Mouse (Mus musculus): ENCODE results near the gene Lefty1. TPM values are rescaled to one million over a fixed set of nuclear protein-coding genes. Genes with fewer than 3 reads are reported as not detected.

The Lefty1 gene
- polyA plus RNA-seq (2012), result 0.73 and 1.9 TPM in 2 replicates

DNA sequence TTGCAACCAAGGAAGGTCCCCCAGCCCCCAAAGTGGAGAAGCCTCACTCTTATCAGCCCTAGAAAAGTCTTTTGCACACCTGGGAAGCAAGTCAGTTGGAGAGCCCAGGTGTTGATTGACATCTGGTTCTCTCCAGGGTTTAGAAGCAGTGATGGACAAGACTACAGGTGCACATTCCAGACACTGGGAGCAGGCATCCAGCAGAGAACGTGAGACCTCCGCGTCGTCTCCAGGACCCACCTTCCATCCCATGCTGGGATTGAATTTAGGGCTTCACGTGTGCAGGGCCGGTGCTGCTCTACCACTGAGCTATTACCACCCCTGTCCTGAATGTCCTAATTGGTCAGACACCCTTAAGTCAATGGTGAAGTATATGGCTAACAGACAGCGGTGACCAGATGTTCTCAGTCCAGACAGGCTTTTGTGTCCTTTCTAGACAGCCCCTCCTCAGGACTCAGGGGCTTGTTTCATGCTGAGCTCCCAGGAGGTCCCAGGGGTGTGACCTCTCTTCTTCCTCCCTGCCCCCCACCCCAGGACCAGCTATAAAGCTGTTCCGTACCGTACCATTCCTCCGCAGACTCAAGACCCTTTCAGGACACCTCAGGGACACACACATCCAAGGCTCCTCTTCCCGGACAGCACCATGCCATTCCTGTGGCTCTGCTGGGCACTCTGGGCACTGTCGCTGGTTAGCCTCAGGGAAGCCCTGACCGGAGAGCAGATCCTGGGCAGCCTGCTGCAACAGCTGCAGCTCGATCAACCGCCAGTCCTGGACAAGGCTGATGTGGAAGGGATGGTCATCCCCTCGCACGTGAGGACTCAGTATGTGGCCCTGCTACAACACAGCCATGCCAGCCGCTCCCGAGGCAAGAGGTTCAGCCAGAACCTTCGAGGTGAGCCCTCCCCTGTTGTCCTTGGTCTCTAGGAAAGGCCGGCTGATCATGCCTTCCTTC, at the start of gene Lefty1:
Lefty1 (plus strand) TSS at position 556 of the 953 bp plus-strand sequence.
- TF ChIP-seq GATA1 (IDR thresholded peaks at IDR 0.05; ENCODE audit: low read length), result no peak

DNA sequence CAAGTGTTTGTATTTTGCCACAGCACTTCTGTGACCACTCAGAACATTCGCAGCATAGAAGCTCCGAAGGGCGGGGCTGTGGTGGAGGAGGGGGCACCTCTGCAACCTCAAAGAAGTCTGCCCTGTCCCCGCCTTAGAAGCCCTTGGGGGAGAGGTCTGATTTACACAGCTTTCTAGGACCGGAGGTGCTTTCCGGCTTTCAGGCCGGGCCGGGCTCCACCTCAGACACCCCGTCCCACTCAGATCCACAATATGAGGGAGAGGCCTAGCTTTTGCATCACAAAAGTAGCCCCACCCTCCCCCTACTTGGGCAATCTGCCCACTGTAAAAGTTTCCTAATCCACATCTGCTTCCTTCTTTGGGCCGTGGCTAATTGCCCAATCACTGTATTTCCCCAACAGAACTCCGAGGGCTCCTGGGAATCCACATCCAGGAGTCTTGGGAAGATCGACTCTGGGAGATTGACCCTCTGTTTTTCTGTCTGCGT, 46.2 kb upstream of the Lefty1 start:
- TF ChIP-seq GATA1 (IDR thresholded peaks at IDR 0.05; ENCODE audit: low read length), result no peak

DNA sequence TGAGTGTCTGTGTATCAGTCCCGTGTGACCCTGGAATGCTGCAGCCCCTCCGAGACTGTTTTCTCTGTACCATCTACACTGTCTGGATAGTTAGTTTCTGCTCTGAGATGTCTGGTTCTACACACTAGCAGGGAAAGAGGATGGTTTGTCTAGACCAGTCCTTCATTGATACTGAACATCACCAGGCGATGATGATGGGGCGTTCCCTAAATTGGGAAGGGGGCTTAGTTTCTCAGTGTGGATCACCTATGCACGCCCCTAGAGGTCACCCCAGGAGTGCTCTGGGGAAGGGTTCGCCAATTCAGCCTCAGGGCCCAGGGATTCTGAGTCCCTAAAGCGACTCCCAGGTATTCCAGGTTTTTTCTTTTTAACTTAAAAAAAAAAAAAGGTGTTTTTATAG, 45.6 kb upstream of the Lefty1 start:
- TF ChIP-seq GATA1 (IDR thresholded peaks at IDR 0.05; ENCODE audit: low read length), result no peak

- no peak for TF ChIP-seq GATA1 (IDR thresholded peaks at IDR 0.05; ENCODE audit: low read length)
Measured at GRCm38 (mm10) chr1:180889841-180890240, 45.0 kb upstream of the Lefty1 start.

DNA sequence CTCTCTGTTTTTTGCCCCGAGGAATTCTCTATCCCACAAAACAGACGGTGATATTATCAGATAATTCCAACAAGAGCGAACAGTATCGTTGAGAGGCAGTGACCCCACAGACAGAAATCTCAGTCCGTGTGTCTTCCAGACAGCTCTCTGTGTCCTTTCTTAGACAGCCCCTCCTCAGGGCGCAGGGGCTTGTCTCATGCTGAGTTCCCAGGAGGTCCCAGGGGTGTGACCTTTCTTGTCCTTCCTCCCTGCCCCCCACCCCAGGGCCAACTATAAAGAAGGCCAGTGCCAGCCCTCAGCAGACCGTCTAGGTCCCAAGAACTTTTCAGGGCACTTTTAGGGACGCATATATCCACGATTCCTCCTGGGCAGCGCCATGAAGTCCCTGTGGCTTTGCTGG, 42.0 kb upstream of the Lefty1 start, which contains the start of gene Lefty2:
Lefty2 (plus strand) TSS at position 301 of the 400 bp plus-strand sequence.
- no peak for TF ChIP-seq GATA1 (IDR thresholded peaks at IDR 0.05; ENCODE audit: low read length)

GRCm38 (mm10) chr1:180901107-180901506, 33.7 kb upstream of the Lefty1 start:
- no peak for TF ChIP-seq GATA1 (IDR thresholded peaks at IDR 0.05; ENCODE audit: low read length)

- TF ChIP-seq GATA1 (IDR thresholded peaks at IDR 0.05; ENCODE audit: low read length), result peak; percentile 37
Measured at GRCm38 (mm10) chr1:180902915-180903314, 31.9 kb upstream of the Lefty1 start.

- TF ChIP-seq GATA1 (IDR thresholded peaks at IDR 0.05; ENCODE audit: low read length), result no peak
Measured at GRCm38 (mm10) chr1:180903666-180904038, 31.2 kb upstream of the Lefty1 start.

DNA sequence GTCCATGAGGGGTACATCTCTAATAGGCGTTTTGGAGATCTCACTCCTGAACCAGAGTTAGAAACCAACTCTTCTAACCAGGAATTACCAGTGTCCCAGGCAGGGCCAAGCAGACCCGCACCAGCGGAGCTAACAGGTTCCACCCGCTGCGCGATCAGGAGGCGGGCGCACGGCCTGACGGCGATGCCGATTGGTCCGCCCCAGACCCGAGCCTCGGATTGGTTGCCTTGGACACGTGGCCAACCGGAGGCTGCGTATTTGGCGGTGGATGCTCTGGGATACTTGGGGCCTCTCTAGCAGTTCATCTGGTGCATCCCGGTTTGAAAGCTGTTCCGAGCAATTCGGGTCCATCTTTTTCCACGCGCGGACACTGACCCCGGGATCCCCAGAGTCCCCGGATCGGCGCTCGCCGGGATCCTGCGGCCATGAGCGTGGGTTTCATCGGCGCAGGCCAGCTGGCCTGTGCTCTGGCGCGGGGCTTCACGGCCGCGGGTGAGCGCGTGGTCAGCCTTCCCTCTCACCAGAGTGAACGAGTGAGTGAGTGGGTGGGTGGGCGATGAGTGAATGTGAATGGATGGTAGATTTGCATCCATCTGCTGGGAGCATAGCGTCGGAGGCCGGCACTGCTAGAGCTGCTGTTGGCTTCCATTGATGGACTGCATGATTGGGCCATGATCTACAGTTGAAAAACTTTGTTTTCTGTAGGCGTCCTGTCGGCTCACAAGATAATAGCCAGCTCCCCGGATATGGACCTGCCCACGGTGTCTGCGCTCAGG, 30.6 kb upstream of the Lefty1 start, which contains the start of gene Pycr2:
Pycr2 (plus strand) TSS at position 255 of the 776 bp plus-strand sequence.
- no peak for TF ChIP-seq GATA1 (IDR thresholded peaks at IDR 0.05; ENCODE audit: low read length)

DNA sequence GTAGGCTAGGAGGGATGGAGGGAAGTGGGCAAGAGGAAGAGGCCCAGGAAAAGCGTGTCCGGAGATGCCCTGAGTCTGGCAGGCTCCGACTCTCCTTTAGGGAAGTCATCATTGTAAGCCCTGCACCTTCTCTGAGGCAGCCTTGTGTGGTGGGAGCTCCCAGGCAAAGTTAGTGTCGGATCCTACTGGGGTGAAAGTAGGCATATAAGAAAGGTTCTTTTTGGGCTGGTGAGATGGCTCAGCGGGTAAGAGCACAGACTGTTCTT, 30.1 kb upstream of the Lefty1 start:
- TF ChIP-seq GATA1 (IDR thresholded peaks at IDR 0.05; ENCODE audit: low read length), result no peak

DNA sequence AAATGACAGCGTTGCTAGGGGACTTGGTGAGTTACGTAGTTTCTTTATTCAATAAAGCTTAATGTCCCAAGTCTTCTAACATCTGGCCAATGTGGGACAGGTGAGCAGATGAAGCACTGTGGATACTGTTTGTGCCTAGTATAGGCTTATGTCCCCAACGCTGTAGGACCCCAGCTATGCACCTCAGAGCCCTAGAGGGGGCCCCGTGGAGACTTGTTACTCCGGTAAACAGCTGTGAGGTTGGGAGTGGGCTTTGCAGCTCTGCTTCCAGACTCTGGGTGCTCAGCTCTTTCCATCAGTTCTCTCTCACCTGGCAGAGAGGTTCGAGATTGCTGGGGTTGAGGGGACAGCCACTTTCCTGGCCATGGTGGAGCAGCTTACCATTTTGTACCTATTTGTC, 29.5 kb upstream of the Lefty1 start:
- TF ChIP-seq GATA1 (IDR thresholded peaks at IDR 0.05; ENCODE audit: low read length), result no peak

DNA sequence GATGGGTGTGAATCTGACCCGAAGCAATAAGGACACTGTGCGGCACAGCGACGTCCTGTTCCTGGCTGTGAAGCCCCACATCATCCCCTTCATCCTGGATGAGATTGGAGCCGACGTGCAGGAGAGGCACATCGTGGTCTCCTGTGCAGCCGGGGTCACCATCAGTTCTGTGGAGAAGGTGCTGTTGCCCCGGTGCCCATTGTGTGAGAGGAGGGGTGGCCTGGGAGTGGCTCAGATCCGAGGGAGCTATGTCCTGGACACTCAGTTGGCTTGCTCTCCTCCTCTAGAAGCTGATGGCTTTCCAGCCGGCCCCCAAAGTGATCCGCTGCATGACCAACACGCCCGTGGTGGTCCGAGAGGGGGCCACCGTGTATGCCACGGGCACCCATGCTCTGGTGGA, 28.9 kb upstream of the Lefty1 start:
- no peak for TF ChIP-seq GATA1 (IDR thresholded peaks at IDR 0.05; ENCODE audit: low read length)

DNA sequence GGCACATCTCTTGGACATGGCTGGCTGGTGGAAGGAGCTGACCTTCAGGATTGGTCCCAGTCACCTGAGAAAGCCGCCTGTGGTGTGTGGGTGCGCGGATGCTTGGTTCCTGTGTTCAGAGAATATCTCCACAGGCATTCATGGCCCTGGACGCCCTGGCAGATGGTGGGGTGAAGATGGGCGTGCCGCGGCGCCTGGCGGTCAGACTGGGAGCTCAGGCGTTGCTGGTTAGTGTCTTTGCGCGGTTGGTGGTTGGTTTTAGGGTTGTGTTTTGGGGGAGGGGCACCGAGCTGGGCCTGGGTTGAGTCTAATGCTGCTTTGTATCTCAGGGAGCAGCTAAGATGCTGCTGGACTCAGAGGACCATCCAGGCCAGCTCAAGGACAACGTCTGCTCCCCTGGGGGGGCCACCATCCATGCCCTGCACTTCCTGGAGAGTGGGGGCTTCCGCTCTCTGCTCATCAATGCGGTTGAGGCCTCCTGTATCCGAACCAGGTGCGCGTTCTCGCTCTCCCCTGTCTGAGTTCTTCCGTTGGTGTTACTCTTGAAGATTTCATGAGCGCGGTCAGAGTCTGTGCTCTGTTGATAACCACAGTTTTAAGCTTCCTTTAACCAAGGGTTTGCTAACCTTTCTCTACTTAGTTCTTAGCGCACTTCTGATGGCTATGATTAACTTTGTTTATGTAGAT, 28.2 kb upstream of the Lefty1 start:
- no peak for TF ChIP-seq GATA1 (IDR thresholded peaks at IDR 0.05; ENCODE audit: low read length)

- no peak for TF ChIP-seq GATA1 (IDR thresholded peaks at IDR 0.05; ENCODE audit: low read length)
Measured at GRCm38 (mm10) chr1:180911138-180911537, 23.7 kb upstream of the Lefty1 start.

- TF ChIP-seq GATA1 (IDR thresholded peaks at IDR 0.05; ENCODE audit: low read length), result no peak
Measured at GRCm38 (mm10) chr1:180911653-180912287, 23.1 kb upstream of the Lefty1 start.
